Mouse (Mus musculus): Measurements from ENCODE around the gene Proca1. TPM values are rescaled to one million over a fixed set of nuclear protein-coding genes. Genes with fewer than 3 reads are reported as not detected.

Proca1 gene
- total RNA-seq, 2 experiments from 2014 or later: 3.6 to 5.7 TPM

GRCm38 (mm10) chr11:78231518-78231917 lies 38.3 kb downstream of the Proca1 start:
- no peak for DNase-seq

GRCm38 (mm10) chr11:78240193-78240857 lies 47.1 kb downstream of the Proca1 start:
- DNase-seq: peak; percentile 71 to 72

GRCm38 (mm10) chr11:78245261-78245626 lies 52.1 kb downstream of the Proca1 start:
- no peak for DNase-seq

- peak; percentile 87 to 89 for DNase-seq
These were observed 52.6 kb downstream of the Proca1 start, which contains the start of the genes Sdf2 and Supt6 for GRCm38 (mm10) chr11:78245627-78246317. Sdf2 (plus strand) TSS chr11:78245746. Supt6 (minus strand) TSS chr11:78245987.

GRCm38 (mm10) chr11:78246318-78247011 lies 53.3 kb downstream of the Proca1 start:
- no peak for DNase-seq

- no peak for DNase-seq
These were observed 53.8 kb downstream of the Proca1 start for GRCm38 (mm10) chr11:78247012-78247348.

GRCm38 (mm10) chr11:78247727-78248140 lies 54.5 kb downstream of the Proca1 start:
- no peak for DNase-seq

Small RNA genes lying within 50 kb of the gene (microRNA-seq; reads per million reads assigned to microRNA genes)
- 1.1 to 1.5 reads per million in 2 experiments for gene Mir7653

Other genes starting within 250 kb of the Proca1 start
- 10 to 100 TPM; 48.3 to 51.2 TPM for gene Phf12, start 210.6 kb upstream of the Proca1 start, total RNA-seq (2021)
- gene Dhrs13, start 161.1 kb upstream of the Proca1 start, total RNA-seq (2021): 1 to 10 TPM; 4.5 to 6.2 TPM
- gene Flot2, start 155.5 kb upstream of the Proca1 start, total RNA-seq (2021): 10 to 100 TPM; 71.8 to 74.3 TPM
- gene Eral1, start 113.0 kb upstream of the Proca1 start, total RNA-seq (2021): 10 to 100 TPM; 19.8 to 21.2 TPM
- 10 to 100 TPM; 29.5 to 33.0 TPM for gene Fam222b, start 98.7 kb upstream of the Proca1 start, total RNA-seq (2021)
- gene Traf4, start 27.8 kb upstream of the Proca1 start, total RNA-seq (2021): 10 to 100 TPM; 10.9 to 15.0 TPM
- 1 to 10 TPM; 2.4 to 2.5 TPM for gene Nek8, start 16.7 kb upstream of the Proca1 start, total RNA-seq (2021)
- 10 to 100 TPM; 22.3 to 24.0 TPM for gene Tlcd1, start 16.7 kb upstream of the Proca1 start, total RNA-seq (2021)
- gene Rpl23a, start 9.8 kb upstream of the Proca1 start, total RNA-seq (2021): 100 to 1,000 TPM; 714 to 715 TPM
- 10 to 100 TPM; 26.8 to 28.5 TPM for gene Rab34, start 5.0 kb upstream of the Proca1 start, total RNA-seq (2021)
- 10 to 100 TPM; 61.0 to 66.3 TPM for gene Sdf2, start 52.4 kb downstream of the Proca1 start, total RNA-seq (2021)
- 100 to 1,000 TPM; 116 to 125 TPM for gene Supt6, start 52.6 kb downstream of the Proca1 start, total RNA-seq (2021)
- 100 to 1,000 TPM; 194 to 217 TPM for gene 2610507B11Rik, start 68.4 kb downstream of the Proca1 start, total RNA-seq (2021)
- gene BC030499, start 97.4 kb downstream of the Proca1 start, total RNA-seq (2021): 1 to 10 TPM; 7.2 to 7.8 TPM
- gene Spag5, start 108.1 kb downstream of the Proca1 start, total RNA-seq (2021): 10 to 100 TPM in 1 of 2 experiments, 1 to 10 TPM in 1; 6.9 to 10.1 TPM
- gene Aldoc, start 129.6 kb downstream of the Proca1 start, total RNA-seq (2021): 100 to 1,000 TPM; 781 to 864 TPM
- 10 to 100 TPM; 57.9 to 59.0 TPM for gene Pigs, start 135.0 kb downstream of the Proca1 start, total RNA-seq (2021)
- 10 to 100 TPM; 31.6 to 36.4 TPM for gene Unc119, start 150.1 kb downstream of the Proca1 start, total RNA-seq (2021)
- not detected for gene Foxn1, start 193.2 kb downstream of the Proca1 start, total RNA-seq (2021)
- gene Slc13a2, start 228.8 kb downstream of the Proca1 start, total RNA-seq (2021): not detected